Mouse (Mus musculus) retina, postnatal 1 day (tissue): Measurements from ENCODE around the gene Sox15.

Experiments used
- DNase-seq: peaks from one replicate; pipeline ENCODE4 v3.0.0-alpha.2; 2012

Gene Sox15

GRCm38 (mm10) chr11:69645860-69646259, 9.3 kb upstream of the Sox15 start:
- no peak for DNase-seq

DNA sequence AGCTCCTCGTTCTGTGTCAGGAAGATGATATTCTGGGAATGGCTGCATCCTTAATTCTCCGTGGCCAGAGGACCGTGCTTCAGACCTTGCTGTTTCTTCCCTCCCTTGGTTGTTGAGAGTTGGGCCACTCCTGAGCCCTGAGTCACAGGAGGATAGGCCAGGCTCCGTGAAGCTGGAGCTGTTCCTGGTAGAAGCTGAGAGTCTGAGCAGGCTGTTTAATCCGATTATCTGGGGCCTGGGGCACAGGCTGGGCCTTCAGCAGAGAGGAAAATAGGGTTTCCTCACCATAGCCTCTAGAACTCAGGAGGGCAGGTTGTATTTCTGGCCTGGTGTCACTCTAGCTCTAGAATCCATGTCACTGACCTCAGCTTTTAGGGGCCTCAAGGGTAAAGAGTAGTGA, 1.7 kb upstream of the Sox15 start:
- DNase-seq: peak; percentile 67

GRCm38 (mm10) chr11:69654760-69655159, 354 bp upstream of the Sox15 start:
- DNase-seq: no peak

- no peak for DNase-seq
These were observed 946 bp downstream of the Sox15 start for GRCm38 (mm10) chr11:69656065-69656455.

- peak; percentile 83 for DNase-seq
These were observed 1.7 kb downstream of the Sox15 start for GRCm38 (mm10) chr11:69656617-69657461.

- DNase-seq: no peak
These were observed 2.4 kb downstream of the Sox15 start for GRCm38 (mm10) chr11:69657462-69657881.

DNA sequence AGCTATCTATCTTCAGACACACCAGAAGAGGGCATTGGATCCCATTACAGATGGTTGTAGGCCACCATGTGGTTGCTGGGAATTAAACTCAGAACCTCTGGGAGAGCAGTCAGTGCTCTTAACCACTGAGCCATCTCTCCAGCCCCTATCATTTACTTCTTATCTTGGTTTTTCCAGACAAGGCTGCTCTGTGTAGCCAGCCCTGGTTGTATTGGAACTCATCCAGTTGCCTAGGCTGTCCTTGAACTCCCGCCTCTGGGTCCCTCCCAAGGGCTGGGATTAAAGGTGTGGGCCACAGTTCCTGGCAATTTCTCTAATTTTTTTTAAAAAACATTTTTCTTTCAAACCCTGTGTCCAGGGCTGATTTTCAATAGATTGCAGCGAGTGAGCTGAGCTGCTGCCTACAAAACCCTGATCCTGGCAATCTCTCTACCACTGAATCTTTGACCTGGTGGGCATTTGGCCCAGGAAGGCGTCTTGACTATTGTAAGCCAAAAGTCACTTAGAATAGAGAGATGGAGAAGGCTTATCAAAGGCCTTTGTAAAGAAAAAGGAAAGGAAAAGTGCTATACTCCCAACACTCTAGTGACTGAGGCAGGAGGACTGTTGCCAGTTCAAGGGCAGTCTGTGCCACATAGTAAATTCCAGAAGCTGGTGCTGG, 6.2 kb downstream of the Sox15 start:
- no peak for DNase-seq

GRCm38 (mm10) chr11:69662213-69662966, 7.3 kb downstream of the Sox15 start, which contains the start of gene Mpdu1:
Gene Mpdu1, minus strand, starts transcription at chr11:69662642.
- peak; percentile 99 for DNase-seq

GRCm38 (mm10) chr11:69662967-69663671, 8.0 kb downstream of the Sox15 start:
- no peak for DNase-seq

DNA sequence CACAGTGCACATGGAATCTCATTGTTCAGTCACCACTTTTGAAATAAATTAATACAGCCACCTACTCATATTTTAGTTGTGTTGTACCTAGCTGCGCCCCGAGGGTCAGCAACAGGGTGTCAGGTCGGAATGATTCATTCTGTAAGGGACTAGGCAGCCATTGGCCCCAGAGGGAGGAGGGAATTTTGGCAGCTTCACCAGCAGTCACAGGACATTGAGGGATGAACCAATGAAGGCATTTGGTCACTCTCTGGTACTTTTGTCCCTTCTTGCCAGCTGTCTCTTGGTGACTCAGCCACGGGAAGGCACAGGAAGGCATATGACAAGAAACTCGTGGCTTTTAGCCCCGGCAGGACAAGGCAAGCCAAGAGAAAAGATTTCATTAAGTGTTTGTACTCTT, 8.7 kb downstream of the Sox15 start:
- no peak for DNase-seq

DNA sequence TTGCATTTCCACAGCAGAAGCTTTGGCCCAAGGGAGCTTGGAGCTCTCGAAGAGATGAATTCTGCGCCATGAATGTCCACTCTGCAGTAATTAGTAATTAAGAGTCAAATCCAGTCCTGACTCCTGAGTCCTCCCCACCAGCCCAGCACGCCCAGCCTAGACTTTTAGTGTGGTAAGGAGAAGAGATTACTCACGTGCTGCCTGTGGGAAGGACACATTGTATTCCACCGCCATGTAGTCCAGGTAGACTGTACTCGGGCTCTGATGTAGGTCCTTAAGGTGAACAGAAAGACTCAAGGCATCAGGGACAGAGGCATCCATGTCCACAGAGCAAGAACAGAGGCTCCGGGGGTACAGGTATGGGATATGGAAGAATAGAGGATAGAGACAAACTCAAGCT, 9.7 kb downstream of the Sox15 start:
- no peak for DNase-seq

GRCm38 (mm10) chr11:69665457-69665960, 10.4 kb downstream of the Sox15 start:
- no peak for DNase-seq

- peak; percentile 36 for DNase-seq
These were observed 11.0 kb downstream of the Sox15 start, which contains the start of gene Cd68 for GRCm38 (mm10) chr11:69665961-69666664. Gene Cd68, minus strand, starts transcription at chr11:69666153.

- no peak for DNase-seq
These were observed 11.5 kb downstream of the Sox15 start for GRCm38 (mm10) chr11:69666665-69667005.

DNA sequence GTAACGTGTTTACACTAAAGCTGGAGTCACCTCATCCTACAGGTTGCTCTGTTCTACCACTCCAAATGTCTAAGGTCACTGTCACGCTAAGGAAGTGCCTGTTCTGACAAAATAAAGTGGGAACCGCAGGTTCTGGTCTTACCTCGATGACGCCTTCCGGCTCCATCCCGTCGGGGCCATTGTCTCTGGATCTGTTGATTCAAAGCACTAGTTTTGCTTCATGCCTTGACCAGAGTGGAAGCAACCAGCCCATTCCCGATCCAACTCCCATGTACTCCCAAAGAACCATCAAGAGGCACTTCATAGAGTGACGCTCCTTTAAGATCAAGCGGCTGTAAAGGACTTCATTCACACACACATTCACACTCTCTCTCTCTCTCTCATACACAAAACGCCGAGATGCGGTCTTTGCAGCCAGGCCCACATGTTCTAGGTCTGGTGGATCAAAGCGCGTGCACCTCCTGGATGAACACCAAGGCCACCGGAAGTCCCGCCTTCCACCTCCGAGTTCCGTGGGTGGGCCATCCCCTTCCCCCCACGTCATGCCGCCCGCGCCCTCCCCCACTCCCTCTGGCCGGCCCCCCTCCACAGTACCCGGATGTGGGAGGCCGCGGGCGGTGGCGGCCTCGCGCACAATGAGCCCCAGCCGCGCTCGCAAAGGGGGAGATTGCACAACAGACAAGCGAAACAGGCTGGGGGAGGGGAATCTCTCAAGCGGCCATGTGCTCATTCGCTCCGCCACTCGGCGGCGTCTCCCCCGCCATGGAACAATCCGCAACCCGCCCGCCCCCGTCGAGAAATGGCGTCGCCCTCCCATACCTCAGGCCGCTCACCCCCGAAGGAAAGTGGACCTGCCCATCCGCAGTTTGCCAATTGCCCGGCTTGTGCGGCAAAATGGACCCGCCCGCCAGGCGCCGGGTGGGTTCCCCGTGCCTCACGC, 15.9 kb downstream of the Sox15 start:
- DNase-seq: peak; percentile 98

GRCm38 (mm10) chr11:69671726-69672124, 16.6 kb downstream of the Sox15 start:
- DNase-seq: no peak

GRCm38 (mm10) chr11:69672211-69672706, 17.1 kb downstream of the Sox15 start, which contains the start of gene Eif4a1:
Gene Eif4a1, minus strand, starts transcription at chr11:69672423.
- peak; percentile 100 for DNase-seq

DNA sequence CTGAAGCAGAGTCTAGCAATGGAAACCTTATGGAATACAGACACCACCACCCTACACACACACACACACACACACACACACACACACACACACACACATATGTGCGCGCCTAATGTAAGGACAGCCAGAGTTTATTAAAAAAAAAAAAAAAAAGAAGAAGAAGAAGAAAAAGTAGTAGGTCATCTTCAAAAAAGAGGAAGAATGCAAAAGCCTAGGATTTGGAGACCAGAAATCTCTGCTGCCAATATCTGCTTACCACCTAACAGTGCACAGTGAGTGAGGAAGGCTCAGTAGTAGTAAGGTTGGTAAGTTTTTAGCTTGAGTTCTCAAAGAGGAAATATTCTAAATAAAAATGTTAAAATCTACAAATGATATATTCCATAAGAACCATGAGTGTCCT, 24.0 kb downstream of the Sox15 start:
- no peak for DNase-seq

DNA sequence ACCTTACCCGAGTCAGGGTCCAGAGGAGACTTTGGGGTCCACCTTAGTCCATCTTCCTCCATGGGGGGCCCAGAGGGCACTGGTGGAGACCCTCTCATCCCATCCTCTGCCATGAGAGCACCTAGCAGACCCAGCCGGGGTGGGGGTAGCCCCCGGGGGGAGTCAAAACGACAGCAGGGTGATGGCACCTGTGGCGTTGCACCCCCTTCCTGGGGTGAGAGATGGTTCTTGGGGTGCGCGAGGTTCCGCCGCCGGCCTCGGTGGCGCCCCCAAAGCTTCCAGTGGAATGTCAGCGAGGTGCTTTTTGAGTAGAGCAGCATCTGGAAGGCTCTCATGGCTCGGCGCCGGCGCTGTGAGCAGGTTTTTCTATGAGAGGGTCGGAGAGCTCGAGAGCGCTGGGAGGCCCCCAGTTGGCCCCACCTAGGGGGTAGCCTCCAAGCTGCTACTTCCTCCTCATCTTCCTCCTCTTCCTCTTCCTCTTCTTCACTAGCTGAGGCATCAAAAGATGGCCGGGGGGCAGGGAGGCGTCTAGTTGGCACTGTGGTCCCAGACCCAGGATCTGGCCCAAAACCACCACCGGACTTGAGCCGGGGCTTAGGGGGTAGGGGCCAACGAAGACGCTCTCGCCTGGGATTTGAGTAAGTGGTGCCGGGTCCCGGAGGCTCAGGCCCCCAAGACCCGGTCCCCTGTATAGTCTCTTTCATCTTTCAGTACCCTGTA, 25.2 kb downstream of the Sox15 start:
- no peak for DNase-seq
